Mouse (Mus musculus) gastrocnemius, adult 2 months (tissue): ENCODE results near the gene Col27a1. TPM values are rescaled to one million over a fixed set of nuclear protein-coding genes. Genes with fewer than 3 reads are reported as not detected.
A peak's percentile ranks its signal among the peaks of the same experiment; 100 is the strongest.

Experiments used
- DNase-seq: peaks from one replicate; pipeline ENCODE4 v3.0.0; 2022
- H3K27ac ChIP-seq: fragments of 200-600 bp; 2 replicates; pipeline ENCODE4 v1.8.1; 2022; ENCODE audit warnings: mild to moderate bottlenecking
- H3K4me3 ChIP-seq: fragments of 200-600 bp; 2 replicates; pipeline ENCODE4 v1.8.1; 2022; ENCODE audit warnings: mild to moderate bottlenecking, moderate library complexity
- CTCF ChIP-seq: fragments of 200-600 bp; IDR thresholded peaks from 2 replicates; pipeline ENCODE4 v1.8.1; 2022; ENCODE audit warnings: antibody characterized with exemption, mild to moderate bottlenecking, moderate library complexity
- intact Hi-C: fragments of 180-260 bp; cut with DNase I; formaldehyde crosslinking; loops from one replicate; pipeline ENCODE4 v1.15.1; 2025
- microRNA-seq: library from miRNA; unstranded; fragments of <30 nt; microRNA quantifications from one replicate; pipeline ENCODE4 v1.2.0, GENCODE M21; 2021
- total RNA-seq, 2 experiments: library from RNA; stranded (reverse); gene quantifications; 2 replicates each; pipeline ENCODE4 v1.2.3; 2021

The Col27a1 gene
- total RNA-seq, 2 experiments from 2014 or later: 0.23 to 0.75 TPM

DNA sequence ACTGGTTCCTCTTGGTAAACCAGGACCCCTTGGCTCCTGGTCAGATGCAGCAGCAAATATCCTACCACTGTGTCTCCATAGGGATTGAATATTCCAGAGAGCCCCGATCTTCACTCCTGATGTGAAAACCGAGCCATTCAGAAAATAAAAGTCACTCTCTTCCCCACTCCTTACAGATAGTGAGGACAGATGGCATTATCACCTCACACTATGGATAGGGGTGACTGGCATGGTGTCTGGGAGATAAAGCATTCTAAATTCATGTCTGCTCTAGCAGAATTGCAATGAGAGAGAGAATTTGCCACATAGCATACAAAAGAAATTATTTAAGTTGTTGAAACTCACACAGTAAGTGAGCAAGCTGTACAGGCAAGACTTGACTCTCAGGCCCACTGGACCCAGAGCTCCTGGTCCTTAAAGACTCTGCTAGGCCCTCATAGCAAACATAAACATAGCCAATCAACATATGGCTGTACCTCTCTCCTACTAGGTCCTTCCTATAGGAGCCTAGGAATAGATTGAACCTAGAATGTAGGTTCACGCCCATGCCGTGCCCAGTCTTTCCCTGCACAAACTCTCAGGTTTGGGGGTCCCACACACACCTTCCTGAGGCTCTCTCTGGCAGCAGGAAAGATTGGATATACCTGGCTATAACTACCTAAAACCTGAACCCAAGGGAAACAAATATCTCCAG lies 169.0 kb downstream of the Col27a1 start:
- H3K4me3 ChIP-seq: no peak overlapping the region
- no peak overlapping the region for H3K27ac ChIP-seq
- DNase-seq: no peak
- intact Hi-C loops: no loop called here
- TF ChIP-seq CTCF: no peak

DNA sequence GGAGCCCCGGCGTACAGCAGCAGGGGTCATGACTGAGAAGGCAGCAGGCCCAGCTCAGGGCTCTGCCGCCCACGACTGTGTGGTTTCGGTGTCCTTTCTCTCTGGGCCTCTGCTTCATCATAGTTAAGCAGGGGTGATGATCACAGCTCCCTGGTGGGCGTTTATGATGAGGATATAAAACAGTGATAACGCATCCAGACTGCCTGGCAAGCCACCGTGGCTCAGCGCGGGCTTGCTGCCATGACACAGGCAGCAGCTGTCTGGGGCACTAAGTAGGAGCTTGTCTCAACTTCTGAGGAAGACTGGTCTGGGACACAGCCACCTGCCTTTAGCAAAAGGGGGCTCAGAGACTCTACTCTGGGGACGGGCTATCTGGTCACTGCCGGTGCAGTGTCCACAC lies 169.7 kb downstream of the Col27a1 start:
- Histone ChIP-seq H3K4me3 (no peak overlapping the region), H3K27ac (no peak overlapping the region)
- no peak for DNase-seq
- intact Hi-C loops: no loop called here
- TF ChIP-seq CTCF: no peak

- no peak for TF ChIP-seq CTCF
- no peak overlapping the region for H3K27ac ChIP-seq
- DNase-seq: no peak
- no peak overlapping the region for H3K4me3 ChIP-seq
- intact Hi-C loops: no loop called here
Measured at GRCm38 (mm10) chr4:63384262-63384661, 170.5 kb downstream of the Col27a1 start.

Small RNAs within 50 kb of the gene (microRNA-seq; reads per million reads assigned to microRNA genes)
- 420 reads per million, percentile 66 among the genes with 10 or more reads in this experiment for gene Mir455

Other genes with a start within 250 kb of the Col27a1 start
- under 1 TPM; 0.18 to 0.20 TPM for gene Zfp618, start 248.4 kb upstream of the Col27a1 start, total RNA-seq
- gene Ambp, start 59.2 kb upstream of the Col27a1 start, total RNA-seq: not detected
- not detected for gene Kif12, start 41.9 kb upstream of the Col27a1 start, total RNA-seq
- 1 to 10 TPM in 1 of 2 experiments, not detected in 1; 1.3 TPM for gene Orm1, start 130.6 kb downstream of the Col27a1 start, total RNA-seq
- gene Orm3, start 142.2 kb downstream of the Col27a1 start, total RNA-seq: not detected
- gene Orm2, start 148.4 kb downstream of the Col27a1 start, total RNA-seq: not detected
- gene Akna, start 189.3 kb downstream of the Col27a1 start, total RNA-seq: 1 to 10 TPM in 1 of 2 experiments, under 1 TPM in 1; 0.97 to 1.8 TPM